In the genomic region with DNA sequence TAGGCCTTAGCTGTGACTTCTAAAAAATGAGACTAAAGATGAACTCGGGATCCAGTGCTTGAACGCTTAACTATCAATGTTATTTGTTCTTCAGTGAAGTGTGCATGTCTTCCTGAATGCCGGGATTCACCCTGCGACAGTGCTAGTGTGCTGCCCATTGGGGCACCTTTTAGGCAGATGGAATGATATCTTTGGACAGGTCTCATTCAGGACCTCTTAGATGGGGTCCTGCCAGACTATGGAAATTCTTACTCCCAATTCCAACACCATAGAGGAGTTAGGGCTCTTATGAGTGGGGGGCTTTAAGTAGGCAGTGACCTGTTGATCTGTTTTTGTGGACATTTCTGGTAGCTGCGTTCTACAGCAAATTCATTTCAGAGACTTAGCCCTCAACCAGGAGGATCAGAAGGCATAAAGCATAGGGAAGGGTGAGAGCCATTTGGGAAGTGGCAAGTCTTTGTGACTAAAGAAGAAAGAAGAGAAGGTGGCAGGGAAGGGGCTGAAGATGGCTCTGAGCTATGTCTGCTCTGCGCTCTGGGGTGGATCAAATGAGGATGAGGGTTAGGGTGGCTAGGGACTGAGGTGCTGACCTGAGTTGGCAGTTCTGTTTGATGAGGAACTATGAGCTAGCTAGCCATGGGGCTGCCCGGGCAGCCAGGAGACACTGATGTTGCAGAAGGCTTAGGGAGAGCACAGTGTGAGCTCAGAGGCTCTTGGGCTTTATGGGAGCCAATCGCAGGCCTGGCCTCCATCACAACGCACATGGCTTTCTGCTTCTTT, we compare ENCODE assay signal across 16 mouse cellular contexts. TPM values are rescaled to one million over a fixed set of nuclear protein-coding genes. Genes with fewer than 3 reads are reported as not detected.
A peak's percentile ranks its signal among the peaks of the same experiment; 100 is the strongest.
DNase-seq lines count a peak whose midpoint lies in the region; ATAC-seq and TF ChIP-seq lines count a peak whose summit lies in the region.
"Had no signal": no experiment of that assay in that cellular context is flagged by ENCODE, and none has a peak within 500 bp of the region (broad histone marks: within the 10 kb centered on the region; RNA-seq: fewer than 3 reads in every experiment).

No protein-coding gene starts in this region.

- peak overlapping the region; percentile 76 for H3K27ac ChIP-seq in forebrain, embryonic 10.5 days
- H3K27ac ChIP-seq in forebrain, postnatal 0 days (ENCODE audit: low read depth, low read length): no peak overlapping the region
- H3K27ac ChIP-seq in left cerebral cortex, adult 2 months: peak overlapping the region; percentile 67
- peak overlapping the region; percentile 75 for H3K27ac ChIP-seq in intestine, postnatal 0 days (ENCODE audit: low read depth, low read length)
- H3K27ac ChIP-seq: liver, embryonic 13.5 days; midbrain, embryonic 12.5 days had no signal

- H3K4me1 ChIP-seq in forebrain, embryonic 10.5 days: peaks cover 13% of the 10 kb centered on the region
- H3K4me1 ChIP-seq in forebrain, postnatal 0 days (ENCODE audit: insufficient read depth): no peaks in the 10 kb centered on the region
- H3K4me1 ChIP-seq in E14TG2a.4 (replicated peaks; ENCODE audit: low read depth, low read length): peaks cover 91% of the 10 kb centered on the region
- peaks cover 10% of the 10 kb centered on the region; the same call in 1 of the 2 replicates for H3K4me1 ChIP-seq in intestine, postnatal 0 days (replicated peaks; ENCODE audit: control insufficient read depth, insufficient read depth, low read length)

- H3K36me3 ChIP-seq in forebrain, embryonic 10.5 days (replicated peaks): no peaks in the 10 kb centered on the region
- H3K36me3 ChIP-seq in forebrain, postnatal 0 days (ENCODE audit: insufficient read depth): no peaks in the 10 kb centered on the region
- H3K36me3 ChIP-seq in E14TG2a.4 (ENCODE audit: insufficient read depth, low read length): 0 out of 2 replicates have a peak, but pooled peaks cover 3% of the 10 kb centered on the region
- no peaks in the 10 kb centered on the region for H3K36me3 ChIP-seq in intestine, postnatal 0 days (ENCODE audit: control insufficient read depth, insufficient read depth)
- H3K36me3 ChIP-seq: liver, embryonic 13.5 days; midbrain, embryonic 12.5 days had no signal

- 92% methylated on average over 9 of the region's 9 CpGs for WGBS in forebrain, embryonic 10.5 days
- WGBS in forebrain, postnatal 0 days: 87% methylated on average over 9 of the region's 9 CpGs
- 85% methylated on average over 9 of the region's 9 CpGs for WGBS in intestine, postnatal 0 days

- H3K9ac ChIP-seq in forebrain, postnatal 0 days: no peak overlapping the region
- no peak overlapping the region for H3K9ac ChIP-seq in intestine, postnatal 0 days (ENCODE audit: low read depth, low read length)
- H3K9ac ChIP-seq: liver, embryonic 13.5 days; midbrain, embryonic 12.5 days had no signal

- DNase-seq in forebrain, embryonic 10.5 days (ENCODE audit: extremely low spot score, low spot score): no peak
- no peak for DNase-seq in forebrain, postnatal 0 days
- DNase-seq in left cerebral cortex, adult 2 months (ENCODE audit: extremely low spot score in 1 of 2, low spot score in 2 of 2): no peak
- DNase-seq in left cerebral cortex, adult 18-20 months (ENCODE audit: low spot score in 2 of 2): no peak
- no peak for DNase-seq in cerebellum, adult 9-10 months
- DNase-seq in layer of hippocampus, adult 11-12 months (ENCODE audit: low spot score): no peak
- DNase-seq: cerebellum, postnatal 25 days; liver, embryonic 13.5 days had no signal

- H3K4me2 ChIP-seq in forebrain, postnatal 0 days (ENCODE audit: low read depth): no peak overlapping the region
- no peak overlapping the region for H3K4me2 ChIP-seq in intestine, postnatal 0 days (replicated peaks; ENCODE audit: low read depth)
- H3K4me2 ChIP-seq: liver, embryonic 13.5 days; midbrain, embryonic 12.5 days had no signal

- H3K4me3 ChIP-seq in forebrain, embryonic 10.5 days: no peak overlapping the region
- no peak overlapping the region for H3K4me3 ChIP-seq in forebrain, postnatal 0 days (ENCODE audit: low read depth, low read length)
- no peak overlapping the region for H3K4me3 ChIP-seq in left cerebral cortex, adult 2 months
- peak overlapping the region; percentile 45 for H3K4me3 ChIP-seq in E14TG2a.4 (replicated peaks; ENCODE audit: low read length)
- H3K4me3 ChIP-seq in intestine, postnatal 0 days (ENCODE audit: low read depth, low read length): no peak overlapping the region
- H3K4me3 ChIP-seq: liver, embryonic 13.5 days; midbrain, embryonic 12.5 days had no signal

- no peaks in the 10 kb centered on the region for H3K27me3 ChIP-seq in forebrain, embryonic 10.5 days (ENCODE audit: poor library complexity, severe bottlenecking)
- no peaks in the 10 kb centered on the region for H3K27me3 ChIP-seq in forebrain, postnatal 0 days (ENCODE audit: insufficient read depth, low read length)
- H3K27me3 ChIP-seq in E14TG2a.4 (ENCODE audit: insufficient read depth, low read length): no peaks in the 10 kb centered on the region
- no peaks in the 10 kb centered on the region for H3K27me3 ChIP-seq in intestine, postnatal 0 days (replicated peaks; ENCODE audit: control insufficient read depth, insufficient read depth, low read length)
- H3K27me3 ChIP-seq: liver, embryonic 13.5 days; midbrain, embryonic 12.5 days had no signal

- intact Hi-C loops in left cerebral cortex, adult 2 months (cut with DNase I): no loop called here

- no peak for TF ChIP-seq CTCF in forebrain, postnatal 0 days (IDR thresholded peaks at IDR 0.05; ENCODE audit: low read depth)
- TF ChIP-seq CTCF in left cerebral cortex, adult 2 months (IDR thresholded peaks at IDR 0.05): no peak
- no peak for TF ChIP-seq CTCF in E14TG2a.4 (conservative IDR thresholded peaks at IDR 0.05; ENCODE audit: low read length)
- no peak for TF ChIP-seq CTCF in intestine, postnatal 0 days (IDR thresholded peaks at IDR 0.05; ENCODE audit: low read depth)

- no peak for ATAC-seq in forebrain, postnatal 0 days
- ATAC-seq in intestine, postnatal 0 days: no peak

- no peaks in the 10 kb centered on the region for H3K9me3 ChIP-seq in forebrain, embryonic 10.5 days
- H3K9me3 ChIP-seq in forebrain, postnatal 0 days (ENCODE audit: low read length): no peaks in the 10 kb centered on the region
- no peaks in the 10 kb centered on the region for H3K9me3 ChIP-seq in E14TG2a.4 (ENCODE audit: low read length)
- no peaks in the 10 kb centered on the region for H3K9me3 ChIP-seq in intestine, postnatal 0 days (ENCODE audit: control insufficient read depth)
- H3K9me3 ChIP-seq: liver, embryonic 13.5 days; midbrain, embryonic 12.5 days had no signal

RNA-seq across cellular contexts. Expression of a gene that starts 21.3 kb away (rescaled TPM):
- 0.43 and 0.71 TPM in 2 replicates for polyA plus RNA-seq in forebrain, embryonic 10.5 days (2016; fragmentation: Nextera tagmentation; extraction: Ambion mirVana)
- total RNA-seq in forebrain, postnatal 0 days (2014; rRNA removed): not detected in 2 replicates
- polyA plus RNA-seq in forebrain, postnatal 0 days (2015; fragmentation: Nextera tagmentation; extraction: Ambion mirVana): 0.35 TPM in 1 of 2 replicates, not detected in the other
- not detected for total RNA-seq in left cerebral cortex, adult 2 months (2021)
- not detected for total RNA-seq in left cerebral cortex, adult 18-20 months (2021)
- polyA plus RNA-seq in intestine, postnatal 0 days (2015; fragmentation: Nextera tagmentation; extraction: Ambion mirVana): 0.16 TPM in 1 of 2 replicates, not detected in the other
- total RNA-seq: layer of hippocampus, adult 18-20 months; left cerebral cortex, postnatal 25 days; MEL had no signal
- polyA plus RNA-seq: brain, embryonic 14.5 days; frontal cortex, adult 2 months; liver, embryonic 13.5 days had no signal

RNA-seq across cellular contexts. Expression of a gene that starts 35.5 kb away (rescaled TPM):
- 7.4 and 7.5 TPM in 2 replicates for polyA plus RNA-seq in forebrain, embryonic 10.5 days (2016; fragmentation: Nextera tagmentation; extraction: Ambion mirVana)
- total RNA-seq in forebrain, postnatal 0 days (2014; rRNA removed): 8.8 and 14.8 TPM in 2 replicates
- polyA plus RNA-seq in forebrain, postnatal 0 days (2015; fragmentation: Nextera tagmentation; extraction: Ambion mirVana): 6.7 and 8.0 TPM in 2 replicates
- total RNA-seq in left cerebral cortex, adult 2 months (2021): 1 to 10 TPM; 7.5 to 7.8 TPM
- total RNA-seq in left cerebral cortex, adult 18-20 months (2021): 1 to 10 TPM; 7.6 to 8.2 TPM
- polyA plus RNA-seq in intestine, postnatal 0 days (2015; fragmentation: Nextera tagmentation; extraction: Ambion mirVana): 15.0 and 17.5 TPM in 2 replicates

RNA-seq across cellular contexts. Expression of a gene that starts 43.4 kb away (rescaled TPM):
- polyA plus RNA-seq in forebrain, embryonic 10.5 days (2016; fragmentation: Nextera tagmentation; extraction: Ambion mirVana): 0.81 and 0.91 TPM in 2 replicates
- total RNA-seq in forebrain, postnatal 0 days (2014; rRNA removed): 0.24 and 0.31 TPM in 2 replicates
- polyA plus RNA-seq in forebrain, postnatal 0 days (2015; fragmentation: Nextera tagmentation; extraction: Ambion mirVana): 0.75 and 1.4 TPM in 2 replicates
- total RNA-seq in left cerebral cortex, adult 2 months (2021): 1 to 10 TPM; 3.1 to 4.1 TPM
- 1 to 10 TPM; 3.4 to 5.0 TPM for total RNA-seq in left cerebral cortex, adult 18-20 months (2021)
- polyA plus RNA-seq in intestine, postnatal 0 days (2015; fragmentation: Nextera tagmentation; extraction: Ambion mirVana): 59.1 and 92.6 TPM in 2 replicates
